Mouse (Mus musculus) limb, embryonic 12.5 days (tissue): ENCODE data around the gene Brca1. TPM values are rescaled to one million over a fixed set of nuclear protein-coding genes. Genes with fewer than 3 reads are reported as not detected.
"Not testable (repeated sequence)": the region's sequence is repeated elsewhere in the genome, so short reads cannot be mapped to it uniquely, and the experiment has no call there.

ENCODE experiments used
- ATAC-seq: fragments of 200-750 bp; cut with Nextera tagmentation; 2 replicates; pipeline ENCODE4 v1.8.0; 2017; ENCODE audit warnings: low read depth, moderate TSS enrichment; ENCODE audit not compliant: insufficient number of reproducible peaks, insufficient read depth, low FRiP score, low TSS enrichment
- H3K27ac ChIP-seq: fragments of 300-500 bp; sonication (generic); 2 replicates; pipeline ENCODE4 v1.5.1; 2016; ENCODE audit warnings: mild to moderate bottlenecking, moderate library complexity
- H3K27me3 ChIP-seq: fragments of 300-500 bp; sonication (generic); 2 replicates; pipeline ENCODE4 v1.6.1; 2016; ENCODE audit warnings: mild to moderate bottlenecking, moderate library complexity
- H3K36me3 ChIP-seq: fragments of 300-500 bp; sonication (generic); 2 replicates; pipeline ENCODE4 v1.6.1; 2016; ENCODE audit warnings: mild to moderate bottlenecking, moderate library complexity
- H3K4me1 ChIP-seq: fragments of 300-500 bp; sonication (generic); replicated peaks from 2 replicates; pipeline ENCODE4 v1.6.1; 2016
- H3K4me2 ChIP-seq: fragments of 300-500 bp; sonication (generic); 2 replicates; pipeline ENCODE4 v1.6.1; 2016; ENCODE audit warnings: mild to moderate bottlenecking, moderate library complexity
- H3K4me3 ChIP-seq: fragments of 300-500 bp; sonication (generic); replicated peaks from 2 replicates; pipeline ENCODE4 v1.5.1; 2016; ENCODE audit warnings: mild to moderate bottlenecking
- H3K9ac ChIP-seq: fragments of 300-500 bp; sonication (generic); replicated peaks from 2 replicates; pipeline ENCODE4 v1.6.1; 2016; ENCODE audit warnings: mild to moderate bottlenecking, moderate library complexity
- H3K9me3 ChIP-seq: fragments of 300-500 bp; sonication (generic); 2 replicates; pipeline ENCODE4 v1.6.1; 2016; ENCODE audit warnings: mild to moderate bottlenecking, moderate library complexity
- WGBS: fragments of 180-500 bp; shearing (Covaris S2); methylation state at CpG from one replicate; pipeline ENCODE4 v1.1.7; 2016; 5-methylcytosine and 5-hydroxymethylcytosine counted together
- polyA plus RNA-seq: library from polyadenylated mRNA; unstranded; fragments of >200 nt; fragmentation: Nextera tagmentation; extraction: Ambion mirVana; gene quantifications from 2 replicates; pipeline ENCODE4 v1.2.1, GENCODE M21; 2016

Brca1 gene
- 19.0 and 21.0 TPM in 2 replicates for polyA plus RNA-seq

GRCm38 (mm10) chr11:101551751-101552475, at the start of gene Brca1, which contains the start of gene Nbr1:
Gene Brca1 (minus strand): TSS chr11:101551955.
Gene Nbr1 (plus strand): TSS chr11:101552149.
- Histone ChIP-seq H3K4me3 (peak within 1 kb of the TSS; percentile 77), H3K9ac (peak within 1 kb of the TSS; percentile 80), H3K36me3 (peaks cover 41% of the 10 kb centered on the region), H3K4me2 (peak within 1 kb of the TSS; percentile 85), H3K27me3 (no peaks in the 10 kb centered on the region), H3K4me1 (peaks cover 28% of the 10 kb centered on the region), H3K9me3 (no peaks in the 10 kb centered on the region), H3K27ac (peak within 1 kb of the TSS; percentile 89)
- WGBS, result under 1% methylated on average over 43 of the region's 43 CpGs
- peak; percentile 84 for ATAC-seq

GRCm38 (mm10) chr11:101599156-101599555, 47.4 kb upstream of the Brca1 start, which contains the start of gene Gm11634:
Gene Gm11634 (minus strand): TSS chr11:101599256.
- H3K4me2 ChIP-seq, result no peak within 1 kb of the TSS
- ATAC-seq, result no peak
- H3K27ac ChIP-seq, result no peak within 1 kb of the TSS
- H3K4me3 ChIP-seq, result no peak within 1 kb of the TSS
- no peaks in the 10 kb centered on the region for H3K9me3 ChIP-seq
- no peaks in the 10 kb centered on the region for H3K36me3 ChIP-seq
- no peak within 1 kb of the TSS for H3K9ac ChIP-seq
- WGBS, result 77% methylated on average over 6 of the region's 6 CpGs
- 0 out of 2 replicates have a peak, but pooled peaks cover under 1% of the 10 kb centered on the region for H3K4me1 ChIP-seq
- H3K27me3 ChIP-seq, result no peaks in the 10 kb centered on the region

- H3K4me3 ChIP-seq, result no peak overlapping the region
- no peaks in the 10 kb centered on the region for H3K9me3 ChIP-seq
- ATAC-seq, result no peak
- peaks cover 4% of the 10 kb centered on the region; the same call in 1 of the 2 replicates for H3K36me3 ChIP-seq
- no peak overlapping the region for H3K9ac ChIP-seq
- H3K27ac ChIP-seq, result no peak overlapping the region
- 77% methylated on average over 12 of the region's 12 CpGs for WGBS
- H3K4me2 ChIP-seq, result no peak overlapping the region
- H3K27me3 ChIP-seq, result no peaks in the 10 kb centered on the region
- H3K4me1 ChIP-seq, result 0 out of 2 replicates have a peak, but pooled peaks cover 3% of the 10 kb centered on the region
Measured at GRCm38 (mm10) chr11:101589989-101590624, 38.4 kb upstream of the Brca1 start.

GRCm38 (mm10) chr11:101589444-101589843, 37.7 kb upstream of the Brca1 start:
- H3K27ac ChIP-seq, result no peak overlapping the region
- H3K9ac ChIP-seq, result no peak overlapping the region
- H3K4me1 ChIP-seq, result 0 out of 2 replicates have a peak, but pooled peaks cover 3% of the 10 kb centered on the region
- H3K27me3 ChIP-seq, result no peaks in the 10 kb centered on the region
- H3K36me3 ChIP-seq, result peaks cover 4% of the 10 kb centered on the region; the same call in 1 of the 2 replicates
- 33% methylated on average over 5 of the region's 5 CpGs for WGBS
- H3K9me3 ChIP-seq, result no peaks in the 10 kb centered on the region
- H3K4me2 ChIP-seq, result no peak overlapping the region
- no peak overlapping the region for H3K4me3 ChIP-seq
- no peak for ATAC-seq

- H3K4me2 ChIP-seq, result no peak overlapping the region
- peaks cover 4% of the 10 kb centered on the region; the same call in 1 of the 2 replicates for H3K36me3 ChIP-seq
- H3K4me1 ChIP-seq, result 0 out of 2 replicates have a peak, but pooled peaks cover 3% of the 10 kb centered on the region
- no peaks in the 10 kb centered on the region for H3K27me3 ChIP-seq
- WGBS, result 86% methylated on average over 7 of the region's 7 CpGs
- H3K9me3 ChIP-seq, result no peaks in the 10 kb centered on the region
- H3K4me3 ChIP-seq, result no peak overlapping the region
- ATAC-seq, result no peak
- no peak overlapping the region for H3K27ac ChIP-seq
- H3K9ac ChIP-seq, result no peak overlapping the region
Measured at GRCm38 (mm10) chr11:101588868-101589267, 37.1 kb upstream of the Brca1 start.

- Histone ChIP-seq H3K4me1 (no peaks in the 10 kb centered on the region), H3K9me3 (no peaks in the 10 kb centered on the region), H3K4me3 (no peak overlapping the region), H3K36me3 (peaks cover 4% of the 10 kb centered on the region; the same call in 1 of the 2 replicates), H3K9ac (no peak overlapping the region), H3K4me2 (no peak overlapping the region), H3K27ac (no peak overlapping the region), H3K27me3 (no peaks in the 10 kb centered on the region)
- ATAC-seq, result no peak
- 85% methylated on average over 10 of the region's 10 CpGs for WGBS
Measured at GRCm38 (mm10) chr11:101587676-101588075, 35.9 kb upstream of the Brca1 start.

- Histone ChIP-seq H3K9ac (no peak overlapping the region), H3K4me1 (peaks cover 9% of the 10 kb centered on the region), H3K4me2 (no peak overlapping the region), H3K27me3 (no peaks in the 10 kb centered on the region), H3K4me3 (no peak overlapping the region), H3K36me3 (peaks cover 9% of the 10 kb centered on the region), H3K27ac (no peak overlapping the region), H3K9me3 (no peaks in the 10 kb centered on the region)
- no peak for ATAC-seq
- WGBS, result 84% methylated on average over 4 of the region's 4 CpGs
Measured at GRCm38 (mm10) chr11:101585805-101586204, 34.0 kb upstream of the Brca1 start.

- H3K9me3 ChIP-seq, H3K27me3 ChIP-seq, H3K4me3 ChIP-seq, H3K4me1 ChIP-seq, H3K4me2 ChIP-seq, H3K9ac ChIP-seq, ATAC-seq, H3K27ac ChIP-seq: not testable (repeated sequence)
- WGBS, result 93% methylated on average over 1 of the region's 1 CpGs
- H3K36me3 ChIP-seq, result peaks cover 17% of the 10 kb centered on the region
Measured at GRCm38 (mm10) chr11:101585031-101585430, 33.3 kb upstream of the Brca1 start.

GRCm38 (mm10) chr11:101583205-101583604, 31.4 kb upstream of the Brca1 start:
- Histone ChIP-seq H3K27me3 (no peaks in the 10 kb centered on the region), H3K4me1 (peaks cover 9% of the 10 kb centered on the region), H3K9ac (no peak overlapping the region), H3K4me2 (no peak overlapping the region), H3K9me3 (no peaks in the 10 kb centered on the region), H3K4me3 (no peak overlapping the region), H3K36me3 (peaks cover 35% of the 10 kb centered on the region), H3K27ac (no peak overlapping the region)
- no peak for ATAC-seq
- WGBS, result 84% methylated on average over 2 of the region's 2 CpGs

- Histone ChIP-seq H3K27me3 (no peaks in the 10 kb centered on the region), H3K27ac (no peak within 1 kb of the TSS), H3K9me3 (no peaks in the 10 kb centered on the region), H3K4me1 (peaks cover 9% of the 10 kb centered on the region), H3K9ac (peak within 1 kb of the TSS; percentile 52), H3K36me3 (peaks cover 43% of the 10 kb centered on the region), H3K4me3 (peak within 1 kb of the TSS; percentile 39), H3K4me2 (peak within 1 kb of the TSS; percentile 59)
- 19% methylated on average over 30 of the region's 31 CpGs for WGBS
- ATAC-seq, result no peak
Measured at GRCm38 (mm10) chr11:101582054-101583035, 30.6 kb upstream of the Brca1 start, which contains the start of gene Tmem106a. Gene Tmem106a (plus strand): TSS chr11:101582242.
